Mouse (Mus musculus): ENCODE measurements at regions not wholly inside any gene's neighbourhood (a gene's known extent, or its start where the extent isn't known, plus 50 kb on each side); places are given as distances from the start of the nearest gene placed in this dataset.
"Not testable (repeated sequence)": the region's sequence is repeated elsewhere in the genome, so short reads cannot be mapped to it uniquely, and the experiment has no call there.

DNA sequence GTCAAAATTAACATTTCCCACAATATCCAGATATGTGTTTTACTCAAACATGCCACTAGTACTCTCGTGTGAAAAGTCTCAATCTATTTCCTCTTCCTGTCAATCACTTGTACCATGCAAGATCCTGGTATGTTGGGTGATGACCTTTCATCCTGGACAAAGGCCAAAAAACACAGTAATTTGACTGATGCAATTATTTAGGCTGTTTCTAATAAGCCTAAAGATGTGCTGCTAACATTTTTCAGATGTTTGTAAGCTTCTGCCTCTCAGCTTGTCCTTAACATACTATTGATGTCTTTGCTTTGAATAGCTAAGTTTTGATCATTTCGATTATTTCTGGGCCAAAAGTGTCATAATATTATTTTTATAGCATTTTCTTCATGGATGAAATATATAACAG is 418.4 kb upstream of the Arrdc4 start:
- DNase-seq (ENCODE audit: low read depth, low spot score): no peak

DNA sequence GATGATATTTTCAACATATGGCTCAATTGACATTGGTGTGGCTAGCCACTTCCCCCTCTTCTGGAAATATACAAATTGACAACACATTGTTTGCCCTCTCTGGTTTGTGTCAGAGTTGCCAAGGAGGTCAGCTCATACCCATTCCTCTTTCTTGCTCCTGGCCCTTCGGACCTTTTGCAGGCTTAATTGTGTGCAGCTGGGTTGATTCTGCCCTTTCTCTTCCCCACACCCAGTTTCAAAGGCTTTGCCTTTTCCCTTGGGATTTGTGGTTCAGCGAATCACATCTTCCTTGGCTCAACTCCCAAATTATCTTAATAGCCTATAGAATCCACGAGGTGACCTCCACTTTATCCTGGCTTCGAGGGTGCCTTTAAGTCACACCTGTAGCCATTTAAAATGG is 412.9 kb upstream of the Arrdc4 start:
- DNase-seq (ENCODE audit: low read depth, low spot score): no peak

DNA sequence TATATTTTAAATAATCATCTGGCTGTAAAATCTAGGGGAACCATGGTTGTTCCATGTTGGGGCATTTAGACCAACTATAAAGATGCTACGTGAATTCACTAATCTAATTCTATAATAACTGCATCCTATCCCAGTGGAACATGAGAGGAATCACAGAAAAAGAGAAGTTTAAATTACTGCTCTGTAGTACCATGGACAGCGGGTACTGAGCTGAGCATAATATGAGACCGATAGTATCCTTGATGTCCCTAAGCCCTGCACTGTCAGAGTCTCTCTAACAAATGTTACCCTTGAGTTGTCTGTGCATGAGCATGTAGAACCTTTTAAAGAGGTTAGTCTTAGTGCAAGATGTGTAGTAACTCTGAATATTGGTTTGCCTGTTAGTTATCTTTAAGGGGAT is 393.3 kb upstream of the Arrdc4 start:
- DNase-seq (ENCODE audit: low read depth, low spot score): no peak

DNA sequence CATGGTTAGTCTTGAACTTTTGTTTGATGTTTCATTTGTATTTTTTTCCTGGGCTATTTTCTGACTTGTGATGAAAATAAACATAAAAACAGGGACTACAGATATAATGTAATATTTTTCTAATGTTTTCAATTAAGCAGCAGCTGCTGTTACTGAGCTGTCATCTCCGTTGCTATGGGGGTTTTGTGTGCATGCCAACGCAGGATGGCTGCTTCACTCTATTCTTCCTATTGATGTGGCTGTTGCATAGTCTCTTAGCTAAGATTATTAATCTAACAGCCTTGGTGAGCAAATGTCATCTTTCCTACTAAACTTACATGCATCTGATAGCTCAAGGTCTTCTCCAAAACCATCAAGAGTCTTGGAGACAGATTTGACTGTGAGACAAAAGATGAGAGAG is 384.4 kb upstream of the Arrdc4 start:
- DNase-seq (ENCODE audit: low read depth, low spot score): no peak

DNA sequence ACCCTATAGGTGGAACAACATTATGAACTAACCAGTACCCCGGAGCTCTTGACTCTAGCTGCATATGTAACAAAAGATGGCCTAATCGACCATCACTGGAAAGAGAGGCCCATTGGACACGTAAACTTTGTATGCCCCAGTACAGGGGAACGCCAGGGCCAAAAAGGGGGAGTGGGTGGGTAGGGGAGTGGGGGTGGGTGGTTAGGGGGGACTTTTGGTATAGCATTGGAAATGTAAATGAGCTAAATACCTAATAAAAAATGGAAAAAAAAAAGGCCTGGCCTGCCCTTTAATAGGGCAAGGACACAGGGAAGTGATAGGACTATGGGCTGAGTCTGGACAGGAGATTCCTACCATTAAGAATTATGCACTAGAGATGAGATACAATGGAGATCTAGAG is 352.7 kb upstream of the Arrdc4 start:
- not testable (repeated sequence) for DNase-seq (ENCODE audit: low read depth, low spot score)

DNA sequence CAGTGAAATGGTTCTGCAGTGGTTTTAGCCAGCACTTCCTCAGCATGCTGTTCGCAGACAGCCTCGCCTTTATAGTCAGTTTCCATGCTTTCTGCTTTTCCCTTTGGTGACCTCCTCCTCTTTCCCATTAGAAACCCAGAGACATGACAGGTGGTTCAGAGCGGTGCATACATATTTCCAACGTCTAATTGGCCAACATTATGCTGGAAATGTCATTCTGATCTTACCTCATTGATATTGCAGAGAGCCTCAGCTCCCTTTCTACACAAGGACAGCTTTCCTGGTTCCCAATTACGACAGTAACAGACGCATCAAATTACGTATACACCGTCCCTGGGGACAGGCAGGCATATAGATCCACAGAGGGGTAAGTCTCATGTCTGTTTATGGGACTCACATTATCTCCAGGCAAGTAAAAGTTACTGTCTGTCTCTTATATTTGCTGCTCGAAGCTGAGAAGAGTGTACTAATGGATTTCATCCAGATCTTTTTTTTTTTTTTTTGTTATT is 348.6 kb upstream of the Arrdc4 start:
- DNase-seq (ENCODE audit: low read depth, low spot score): no peak

DNA sequence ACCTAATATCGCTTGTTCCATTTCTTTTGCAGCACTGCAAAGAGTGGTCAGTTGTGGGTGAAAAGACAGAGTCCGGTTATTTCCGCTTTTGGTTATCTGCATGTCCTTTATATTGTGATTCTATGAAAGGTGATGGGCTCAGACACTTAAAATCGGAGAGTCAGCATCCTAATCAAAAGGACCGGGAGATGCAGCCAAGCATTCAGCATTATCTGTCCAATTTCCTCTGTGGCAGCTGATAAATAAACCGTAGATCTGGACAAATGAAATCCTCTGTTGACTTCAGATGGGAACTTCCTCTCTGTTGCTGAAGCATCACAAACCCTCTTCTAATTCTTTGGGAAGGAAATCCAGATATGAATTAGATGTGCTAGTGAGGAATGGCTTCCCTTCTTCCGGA is 325.7 kb upstream of the Arrdc4 start:
- no peak for DNase-seq (ENCODE audit: low read depth, low spot score)

DNA sequence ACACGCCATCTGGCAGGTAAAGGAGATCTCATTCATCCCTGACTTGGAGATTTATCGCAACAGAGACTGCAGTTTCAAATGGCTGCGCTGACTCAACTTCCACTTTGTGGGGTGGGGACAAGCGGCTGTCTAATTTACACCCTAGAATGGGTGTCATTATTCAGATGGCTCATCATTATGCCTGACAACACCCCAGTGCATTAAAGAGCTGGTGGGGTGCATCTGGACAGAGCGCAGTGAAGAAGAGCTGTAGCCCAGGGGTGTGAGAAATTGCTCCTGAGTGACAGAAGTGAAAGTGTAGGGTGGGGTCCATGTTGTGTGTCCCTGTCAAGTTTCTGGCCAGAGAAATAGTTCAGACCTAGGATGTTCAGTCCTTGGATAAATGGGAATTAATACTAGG is 314.0 kb upstream of the Arrdc4 start:
- DNase-seq (ENCODE audit: low read depth, low spot score): no peak

DNA sequence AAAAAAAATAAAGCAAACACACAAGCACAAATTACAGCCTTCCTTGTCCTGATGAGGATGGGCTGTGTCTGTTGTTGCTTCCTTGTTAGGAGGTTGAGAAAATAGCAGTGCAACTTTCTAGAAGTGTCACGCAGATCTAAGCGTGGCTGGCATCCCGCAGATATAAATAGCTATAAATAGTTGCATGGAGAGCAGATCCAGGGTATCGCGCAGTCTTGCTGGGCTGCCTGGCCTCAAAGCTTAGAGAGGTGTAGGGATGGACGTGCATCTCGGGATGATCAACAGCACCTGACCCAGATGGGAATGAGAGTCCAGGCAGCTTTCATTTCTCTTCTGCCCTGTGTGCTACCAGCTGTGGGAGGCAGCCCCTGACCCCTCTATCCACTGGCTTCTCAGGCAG is 313.5 kb upstream of the Arrdc4 start:
- no peak for DNase-seq (ENCODE audit: low read depth, low spot score)

DNA sequence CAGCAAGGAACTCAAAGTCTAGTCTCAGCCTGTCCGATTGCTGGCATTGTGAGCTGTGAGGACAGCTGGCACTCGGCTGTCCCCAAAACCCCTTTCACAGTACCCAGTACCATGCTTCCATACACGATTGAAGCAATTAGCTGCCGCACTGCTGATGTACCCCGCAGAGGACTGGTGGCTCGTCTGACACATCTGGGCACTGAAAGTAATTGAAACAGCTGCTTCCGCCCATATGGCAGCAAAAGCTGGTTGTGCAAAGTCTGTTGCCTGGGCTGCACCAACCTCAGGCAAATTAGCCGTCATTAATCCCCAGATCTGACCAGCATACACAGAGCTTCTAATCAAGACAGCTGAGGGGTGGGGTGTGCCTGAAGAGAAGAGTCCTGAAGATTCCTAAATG is 313.1 kb upstream of the Arrdc4 start:
- no peak for DNase-seq (ENCODE audit: low read depth, low spot score)

DNA sequence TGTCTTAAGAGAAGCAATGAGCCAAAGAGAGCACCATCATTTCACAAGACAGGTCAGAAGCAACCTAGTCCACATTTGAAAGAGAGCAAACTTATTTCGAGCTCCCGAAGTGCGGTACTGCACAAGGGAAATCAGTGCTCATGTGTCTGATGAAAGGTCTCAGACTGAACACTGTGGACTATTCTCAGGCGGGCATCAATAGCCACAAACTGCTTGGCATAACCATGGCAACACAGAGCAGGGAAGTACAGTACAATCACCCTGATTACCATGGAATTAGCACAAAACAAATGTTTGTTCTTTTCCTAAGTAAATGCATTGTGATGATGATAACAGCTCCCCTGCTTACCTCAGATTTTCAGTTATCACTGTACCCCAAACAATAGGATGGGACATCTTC is 312.2 kb upstream of the Arrdc4 start:
- DNase-seq (ENCODE audit: low read depth, low spot score): no peak

DNA sequence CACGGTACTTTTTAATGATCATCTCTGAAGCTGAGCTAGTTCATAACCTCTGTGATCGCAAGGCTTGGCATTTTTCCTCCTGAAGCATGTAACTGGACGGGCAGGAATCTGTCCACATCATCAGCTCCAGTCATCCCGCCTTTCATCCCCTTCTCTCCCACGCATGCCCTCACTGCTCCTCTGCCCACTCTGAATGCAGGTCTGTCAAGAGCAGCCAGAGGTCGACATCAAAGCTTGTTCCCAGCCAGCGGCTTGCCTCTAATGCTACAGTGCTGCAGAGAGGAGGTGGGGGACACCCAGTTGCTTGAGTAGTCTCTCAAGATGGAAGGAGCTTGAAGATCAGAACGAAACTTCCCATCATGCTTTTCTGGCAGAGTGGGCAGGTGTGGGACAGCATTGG is 267.5 kb upstream of the Arrdc4 start:
- DNase-seq (ENCODE audit: low read depth, low spot score): no peak

DNA sequence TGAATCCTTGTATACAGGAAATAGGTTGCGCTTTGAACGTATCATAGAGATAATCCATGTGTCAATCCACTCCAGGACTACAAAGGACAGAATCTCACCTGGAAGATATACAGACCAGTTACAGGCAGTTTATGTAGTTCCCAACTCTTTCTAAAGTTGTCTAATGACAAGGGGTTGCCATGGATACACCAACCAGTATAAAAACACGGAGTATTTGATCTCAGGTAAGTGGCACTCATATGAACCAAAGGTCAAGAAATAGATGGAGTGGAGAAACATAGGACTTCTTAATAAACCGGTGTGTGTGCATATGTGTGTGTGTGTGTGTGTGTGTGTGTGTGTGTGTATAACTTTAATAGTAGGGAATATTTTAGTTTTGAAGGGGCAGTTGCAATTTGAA is 266.0 kb upstream of the Arrdc4 start:
- no peak for DNase-seq (ENCODE audit: low read depth, low spot score)

DNA sequence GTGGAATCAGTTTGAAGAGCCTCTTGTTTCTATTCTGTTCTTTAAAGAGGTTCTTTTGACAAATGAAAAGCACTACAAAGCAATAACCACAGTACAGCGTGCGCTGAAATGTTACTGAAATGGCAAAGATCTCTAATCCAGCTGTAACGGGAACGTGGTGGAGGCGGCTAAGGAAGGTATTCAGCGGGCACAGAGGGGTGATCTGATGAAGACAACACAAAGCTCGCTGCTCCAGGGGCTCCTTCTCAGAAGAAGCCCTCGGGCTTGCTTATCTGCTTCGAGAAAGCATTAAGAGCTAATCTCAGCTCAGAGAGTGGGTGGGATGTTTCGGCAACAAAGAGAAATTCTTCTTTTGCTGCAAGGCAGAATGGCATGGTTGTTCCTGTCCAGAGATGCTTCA is 258.2 kb upstream of the Arrdc4 start:
- DNase-seq (ENCODE audit: low read depth, low spot score): no peak

DNA sequence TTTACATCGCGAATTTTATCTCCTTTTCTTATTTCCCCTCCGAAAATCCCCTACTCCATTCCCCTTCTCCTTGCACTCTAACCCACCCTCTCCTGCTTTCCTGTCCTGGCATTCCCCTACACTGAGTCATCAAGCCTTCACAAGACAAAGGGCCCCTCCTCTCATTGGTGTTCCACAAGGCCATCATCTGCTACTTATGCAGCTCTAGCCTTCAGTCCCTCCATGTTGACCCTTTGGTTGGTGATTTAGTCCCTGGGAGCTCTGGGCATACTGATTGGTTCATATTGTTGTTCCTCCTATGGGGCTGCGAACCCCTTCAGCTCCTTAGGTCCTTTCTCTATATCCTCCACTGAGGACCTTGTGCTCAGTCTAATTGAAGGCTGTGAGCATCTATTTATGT is 239.0 kb upstream of the Arrdc4 start:
- no peak for DNase-seq (ENCODE audit: low read depth, low spot score)

DNA sequence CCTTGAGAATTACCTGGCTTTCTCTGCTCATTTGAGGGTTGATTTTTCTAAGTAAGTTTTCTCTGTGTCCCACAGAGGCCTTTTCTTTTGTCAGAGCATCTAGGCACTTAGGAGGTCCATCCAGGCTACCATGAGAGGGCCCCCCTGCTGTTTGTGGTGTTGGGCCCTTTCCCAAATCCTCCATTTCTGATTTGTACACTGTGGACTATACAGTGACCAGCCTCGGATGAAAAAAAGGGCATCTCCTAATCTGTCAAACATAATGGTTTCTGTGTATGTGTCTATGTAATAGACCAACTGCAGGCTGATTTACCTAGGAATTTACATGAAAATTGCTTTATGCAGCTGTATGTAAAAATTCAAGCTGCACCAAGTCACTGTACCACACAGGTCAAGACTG is 234.9 kb upstream of the Arrdc4 start:
- DNase-seq (ENCODE audit: low read depth, low spot score): no peak

DNA sequence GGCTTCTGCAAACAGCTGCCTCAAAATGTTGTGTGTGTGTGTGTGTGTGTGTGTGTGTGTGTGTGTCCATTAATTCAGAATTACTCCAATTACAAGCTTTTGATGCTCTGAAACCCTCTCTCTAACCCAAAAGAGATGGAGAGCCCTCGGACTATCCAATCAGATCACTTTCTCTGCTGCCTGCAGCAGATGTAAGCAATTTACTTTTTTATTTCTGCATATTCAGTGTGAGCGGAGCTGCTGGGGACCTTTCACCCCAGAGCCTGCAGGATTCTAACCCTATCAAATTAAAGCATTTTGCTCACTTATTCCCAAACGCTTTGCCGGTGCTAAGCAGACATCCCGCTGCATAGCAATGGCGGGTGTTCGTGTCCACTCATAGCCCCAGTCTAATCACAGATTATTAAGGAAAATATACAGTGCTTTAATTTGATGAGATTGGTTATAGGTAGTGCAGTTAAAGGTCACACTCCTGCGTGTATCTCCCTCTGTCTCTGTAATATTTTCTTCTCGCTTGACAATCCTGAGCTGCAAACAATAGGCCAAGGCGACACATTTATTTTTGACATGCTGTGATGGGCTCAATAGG is 234.0 kb upstream of the Arrdc4 start:
- no peak for DNase-seq (ENCODE audit: low read depth, low spot score)

DNA sequence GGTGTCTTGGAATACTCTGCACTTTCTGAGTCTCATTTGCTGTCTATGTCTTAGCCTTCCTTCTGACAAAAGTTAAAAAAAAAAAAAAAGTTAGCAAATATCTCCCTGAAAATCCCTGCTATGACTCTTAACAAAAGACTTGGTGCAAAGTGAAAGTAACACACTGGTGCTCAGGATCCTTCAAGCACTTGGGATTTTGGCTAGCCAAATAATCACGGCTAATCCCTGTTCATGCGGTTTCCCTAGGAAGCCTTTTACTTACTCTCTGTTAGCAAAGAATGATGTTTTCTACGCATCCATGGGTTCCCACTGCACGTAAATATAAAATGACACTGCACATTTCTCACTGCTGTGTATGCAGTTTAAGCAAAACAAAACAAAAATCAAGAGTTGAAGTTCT is 229.5 kb upstream of the Arrdc4 start:
- DNase-seq (ENCODE audit: low read depth, low spot score): no peak

DNA sequence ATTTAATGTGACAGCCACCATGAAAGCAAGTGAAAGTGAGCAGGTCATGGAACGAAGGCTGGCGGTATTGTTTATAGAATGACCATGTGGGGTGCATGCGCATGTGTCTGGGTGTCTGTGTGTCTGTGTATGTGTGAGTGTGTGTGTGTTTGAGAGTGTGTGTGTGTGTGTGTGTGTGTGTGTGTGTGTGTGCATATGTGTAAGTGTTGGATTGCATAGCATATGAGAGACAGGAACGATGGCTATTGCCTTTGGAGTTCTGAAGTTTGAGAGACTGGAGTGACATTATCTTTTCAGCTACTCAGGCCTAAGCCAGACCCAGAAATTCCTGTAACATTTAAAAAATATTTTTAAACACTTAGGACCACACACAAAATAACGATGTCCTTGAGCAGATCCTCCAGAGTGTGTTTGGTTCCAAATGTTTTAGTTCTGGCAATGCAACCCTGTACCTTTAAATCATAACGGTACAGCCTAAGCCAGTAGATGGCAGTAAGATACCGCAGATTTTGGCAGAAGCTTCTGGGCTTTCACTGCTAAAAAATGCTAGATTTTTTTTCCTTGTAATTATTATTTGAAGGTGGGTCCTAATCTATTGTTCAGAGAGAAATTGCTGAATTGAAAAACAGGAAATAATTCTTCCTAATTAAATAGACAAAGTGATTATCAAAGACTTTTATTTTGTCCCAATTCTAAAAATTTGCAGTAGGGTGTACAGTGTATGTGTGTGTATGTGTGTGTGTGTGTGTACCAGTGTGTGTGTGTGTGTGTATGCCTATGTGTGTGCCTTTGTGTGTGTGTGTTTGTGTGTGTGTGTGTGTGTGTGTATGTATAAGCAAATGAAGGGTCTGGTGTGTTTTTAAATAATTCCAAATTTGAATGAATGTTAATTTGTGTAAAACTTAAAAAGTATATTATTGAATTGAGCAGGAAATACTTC is 228.0 kb upstream of the Arrdc4 start:
- no peak for DNase-seq (ENCODE audit: low read depth, low spot score)

DNA sequence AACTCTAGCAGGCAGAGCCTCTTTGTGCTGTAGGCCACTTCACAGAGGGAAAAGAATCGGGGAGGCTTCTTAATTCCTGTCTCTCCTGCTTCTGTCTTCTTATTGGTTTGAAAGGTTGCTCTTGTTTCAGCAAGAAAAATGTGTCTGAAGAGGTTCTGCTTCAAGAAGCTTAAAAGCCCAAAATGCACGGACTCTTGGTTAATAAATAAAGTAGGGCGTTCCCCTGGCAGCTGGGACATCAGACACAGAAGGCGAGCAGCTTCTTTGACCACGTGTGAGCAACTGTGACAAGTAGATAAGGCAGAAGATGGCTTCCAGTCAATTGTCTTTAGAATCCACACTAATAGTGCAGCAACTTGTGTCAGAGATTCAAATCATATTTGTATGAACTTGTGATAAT is 226.9 kb upstream of the Arrdc4 start:
- no peak for DNase-seq (ENCODE audit: low read depth, low spot score)

DNA sequence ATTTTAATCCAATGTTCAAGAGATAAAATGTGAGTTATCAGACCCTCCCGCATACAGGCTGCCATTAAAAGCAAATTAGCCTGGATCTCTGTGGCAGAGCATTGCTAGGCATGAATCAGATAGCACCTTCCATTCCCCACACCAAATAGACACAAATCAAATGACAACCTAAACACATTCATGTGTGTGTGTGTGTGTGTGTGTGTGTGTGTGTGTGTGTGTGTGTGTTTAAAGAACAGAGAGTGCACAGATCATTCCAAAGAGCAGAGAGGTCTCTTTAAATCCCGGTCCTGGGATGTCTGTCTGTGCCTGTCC is 226.5 kb upstream of the Arrdc4 start:
- DNase-seq (ENCODE audit: low read depth, low spot score): no peak

DNA sequence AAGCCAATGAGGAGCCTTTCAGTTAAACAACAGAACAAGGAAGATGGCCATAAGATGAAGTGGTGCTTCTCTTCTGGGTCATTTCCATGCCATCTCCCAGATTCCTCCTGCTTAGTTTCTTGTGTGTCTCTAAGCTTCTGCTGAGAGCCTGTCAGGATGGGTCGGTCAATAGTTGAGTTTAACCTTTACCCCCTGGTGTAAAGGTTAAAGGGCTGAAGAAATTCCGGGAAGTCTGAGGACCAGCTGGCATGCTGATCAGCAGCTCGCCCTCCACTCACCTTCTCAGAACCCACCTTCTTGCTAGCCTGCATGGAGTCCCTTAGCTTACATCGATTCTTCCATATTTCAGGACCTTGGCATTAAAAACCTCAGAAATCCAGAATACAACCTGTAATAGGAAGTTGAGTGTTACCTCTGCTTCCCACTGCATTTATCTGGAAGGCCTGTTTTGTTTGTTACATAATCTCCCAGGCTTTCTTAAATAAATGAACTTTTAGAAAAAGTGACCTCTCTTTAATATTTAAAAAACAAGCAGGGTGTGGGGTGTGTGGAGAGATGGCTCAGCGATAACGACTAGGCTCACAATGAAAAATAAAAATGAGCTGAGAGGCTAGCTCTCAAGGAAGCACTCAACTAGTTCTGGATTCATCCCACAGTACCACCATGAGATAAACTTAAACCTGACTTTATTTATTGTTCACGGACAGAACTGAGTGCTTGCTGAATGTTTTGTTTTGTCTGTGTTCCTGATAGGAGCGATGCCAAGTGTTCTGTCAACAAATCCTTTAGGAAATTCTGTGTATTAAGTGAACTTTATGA is 225.9 kb upstream of the Arrdc4 start:
- DNase-seq (ENCODE audit: low read depth, low spot score): no peak
